Mouse (Mus musculus) urinary bladder, postnatal 36 days (tissue): ENCODE data around the gene Scgb1b15.
"Not testable (repeated sequence)": the region's sequence is repeated elsewhere in the genome, so short reads cannot be mapped to it uniquely, and the experiment has no call there.

Source experiments
- DNase-seq, 2 experiments: peaks; one replicate each; pipeline ENCODE4 v3.0.0; 2022; ENCODE audit warnings: low spot score in 2 of 2, mixed read lengths in 1 of 2

Scgb1b15 gene

GRCm38 (mm10) chr7:32836254-32836653, at the start of gene Scgb1b15:
TSS of gene Scgb1b15 (plus strand) at chr7:32836554.
- not testable (repeated sequence) for DNase-seq

GRCm38 (mm10) chr7:32829562-32829961, 6.8 kb upstream of the Scgb1b15 start, which contains the start of gene Scgb2b15:
TSS of gene Scgb2b15 (minus strand) at chr7:32829662.
- not testable (repeated sequence) for DNase-seq
